Mouse (Mus musculus) limb, embryonic 13.5 days (tissue): ENCODE results near the gene Cntn5. TPM values are rescaled to one million over a fixed set of nuclear protein-coding genes. Genes with fewer than 3 reads are reported as not detected.

ENCODE experiments used
- ATAC-seq: fragments of 200-750 bp; cut with Nextera tagmentation; 2 replicates; pipeline ENCODE4 v1.8.0; 2017; ENCODE audit warnings: low read depth, moderate number of reproducible peaks, moderate TSS enrichment; ENCODE audit not compliant: low FRiP score
- H3K27ac ChIP-seq: fragments of 300-500 bp; sonication (generic); 2 replicates; pipeline ENCODE4 v1.5.1; 2015; ENCODE audit warnings: inconsistent platforms, mild to moderate bottlenecking, moderate library complexity
- H3K27me3 ChIP-seq: fragments of 300-500 bp; sonication (generic); 2 replicates; pipeline ENCODE4 v1.6.1; 2015; ENCODE audit warnings: mild to moderate bottlenecking, inconsistent platforms
- H3K36me3 ChIP-seq: fragments of 300-500 bp; sonication (generic); 2 replicates; pipeline ENCODE4 v1.6.1; 2015; ENCODE audit warnings: inconsistent platforms, mild to moderate bottlenecking, moderate library complexity
- H3K4me1 ChIP-seq: fragments of 300-500 bp; sonication (generic); 2 replicates; pipeline ENCODE4 v1.6.1; 2015; ENCODE audit warnings: inconsistent platforms
- H3K4me2 ChIP-seq: fragments of 300-500 bp; sonication (generic); replicated peaks from 2 replicates; pipeline ENCODE4 v1.6.1; 2015; ENCODE audit warnings: inconsistent platforms, mild to moderate bottlenecking, moderate library complexity
- H3K4me3 ChIP-seq: fragments of 300-500 bp; sonication (generic); 2 replicates; pipeline ENCODE4 v1.5.1; 2015; ENCODE audit warnings: moderate library complexity, mild to moderate bottlenecking, inconsistent platforms
- H3K9ac ChIP-seq: fragments of 300-500 bp; sonication (generic); 2 replicates; pipeline ENCODE4 v1.6.1; 2015; ENCODE audit warnings: mild to moderate bottlenecking, inconsistent platforms
- H3K9me3 ChIP-seq: fragments of 300-500 bp; sonication (generic); 2 replicates; pipeline ENCODE4 v1.6.1; 2016; ENCODE audit warnings: inconsistent platforms
- WGBS: fragments of 180-500 bp; shearing (Covaris S2); methylation state at CpG from one replicate; pipeline ENCODE4 v1.1.7; 2015; 5-methylcytosine and 5-hydroxymethylcytosine counted together
- polyA plus RNA-seq: library from polyadenylated mRNA; unstranded; fragments of >200 nt; fragmentation: Nextera tagmentation; extraction: Ambion mirVana; gene quantifications from 2 replicates; pipeline ENCODE4 v1.2.1, GENCODE M21; 2015

The Cntn5 gene
- polyA plus RNA-seq, 1 experiment from 2014 or later: 1.7 TPM

DNA sequence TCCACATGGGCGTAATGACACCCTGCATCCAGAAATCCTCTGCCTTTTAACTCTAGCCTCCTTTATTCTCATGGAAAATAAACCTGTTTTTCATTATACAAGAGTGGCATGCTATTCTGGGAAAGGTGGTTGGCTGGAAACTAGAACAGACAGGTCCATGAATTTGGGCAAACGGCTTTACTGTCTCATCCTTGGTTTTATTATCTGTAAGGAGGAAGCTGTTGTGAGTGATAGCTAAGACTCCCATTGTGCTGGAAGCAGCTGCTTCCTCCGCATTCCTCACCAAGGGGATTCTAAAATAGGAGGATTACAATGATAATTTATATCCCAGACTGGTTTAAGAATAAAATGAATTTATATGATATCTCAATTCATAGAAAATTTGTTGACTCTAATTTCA lies 955.2 kb downstream of the Cntn5 start:
- ATAC-seq: peak; percentile 67; the same call in 1 of the 2 replicates
- no peak overlapping the region for H3K4me2 ChIP-seq
- WGBS: 44% methylated on average over 3 of the region's 3 CpGs
- H3K4me1 ChIP-seq: no peaks in the 10 kb centered on the region
- no peaks in the 10 kb centered on the region for H3K9me3 ChIP-seq
- H3K4me3 ChIP-seq: no peak overlapping the region
- no peaks in the 10 kb centered on the region for H3K36me3 ChIP-seq
- no peak overlapping the region for H3K27ac ChIP-seq
- no peaks in the 10 kb centered on the region for H3K27me3 ChIP-seq
- no peak overlapping the region for H3K9ac ChIP-seq

- Histone ChIP-seq H3K4me2 (no peak overlapping the region), H3K27me3 (no peaks in the 10 kb centered on the region), H3K9me3 (no peaks in the 10 kb centered on the region), H3K36me3 (no peaks in the 10 kb centered on the region), H3K27ac (no peak overlapping the region), H3K9ac (no peak overlapping the region), H3K4me1 (no peaks in the 10 kb centered on the region), H3K4me3 (no peak overlapping the region)
- no peak for ATAC-seq
- 74% methylated on average over 1 of the region's 1 CpGs for WGBS
Observed at GRCm38 (mm10) chr9:9944872-9945271, 959.7 kb downstream of the Cntn5 start.

DNA sequence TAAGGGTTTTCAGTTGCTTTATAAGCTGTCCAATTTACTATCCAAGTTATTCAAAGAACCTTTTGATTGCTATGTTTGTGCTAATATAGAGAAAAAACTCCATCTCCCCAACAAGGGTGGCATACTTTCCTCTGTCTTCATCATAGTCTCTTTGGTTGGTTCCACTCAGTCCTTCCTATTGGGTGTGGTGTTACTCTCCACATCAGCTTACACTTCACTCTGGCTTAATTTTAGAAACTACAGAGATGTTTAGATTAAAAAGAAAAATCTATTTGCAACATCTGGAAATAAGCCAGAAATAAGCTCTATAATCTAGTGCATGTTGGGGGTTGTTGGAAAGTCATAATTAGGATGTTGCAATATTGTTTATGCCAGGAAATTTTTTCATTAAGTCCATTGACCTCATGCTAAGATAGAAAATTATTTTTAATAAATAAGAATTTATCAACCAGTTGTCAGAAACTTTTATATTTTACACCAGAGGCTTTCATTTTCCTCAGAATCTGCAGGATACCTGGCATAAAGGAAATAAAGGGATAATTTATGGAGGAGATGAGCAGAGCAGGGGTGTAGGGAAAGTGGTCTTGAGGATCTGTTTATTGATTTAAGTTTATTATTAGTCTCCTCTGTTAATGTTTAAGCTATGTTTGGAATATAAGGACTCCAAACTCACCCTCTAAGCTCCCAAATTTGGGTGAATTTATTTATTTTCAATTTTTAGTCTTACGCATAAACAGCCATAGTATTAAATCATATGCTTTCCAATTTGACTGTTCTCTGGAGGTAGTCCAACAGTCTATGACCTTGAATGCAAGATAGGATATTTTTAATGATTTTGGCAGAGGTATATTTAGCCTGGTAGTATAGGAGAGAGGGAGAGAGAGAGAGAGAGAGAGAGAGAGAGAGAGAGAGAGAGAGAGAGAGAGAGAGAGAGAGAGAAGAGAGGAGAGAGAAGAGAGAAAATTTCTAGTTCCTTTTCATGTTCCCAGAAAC lies 966.8 kb downstream of the Cntn5 start:
- no peaks in the 10 kb centered on the region for H3K4me1 ChIP-seq
- H3K36me3 ChIP-seq: no peaks in the 10 kb centered on the region
- no peak overlapping the region for H3K4me2 ChIP-seq
- H3K4me3 ChIP-seq: no peak overlapping the region
- H3K27ac ChIP-seq: no peak overlapping the region
- H3K9me3 ChIP-seq: no peaks in the 10 kb centered on the region
- WGBS: 81% methylated on average over 1 of the region's 1 CpGs
- no peak overlapping the region for H3K9ac ChIP-seq
- H3K27me3 ChIP-seq: no peaks in the 10 kb centered on the region
- ATAC-seq: no peak

DNA sequence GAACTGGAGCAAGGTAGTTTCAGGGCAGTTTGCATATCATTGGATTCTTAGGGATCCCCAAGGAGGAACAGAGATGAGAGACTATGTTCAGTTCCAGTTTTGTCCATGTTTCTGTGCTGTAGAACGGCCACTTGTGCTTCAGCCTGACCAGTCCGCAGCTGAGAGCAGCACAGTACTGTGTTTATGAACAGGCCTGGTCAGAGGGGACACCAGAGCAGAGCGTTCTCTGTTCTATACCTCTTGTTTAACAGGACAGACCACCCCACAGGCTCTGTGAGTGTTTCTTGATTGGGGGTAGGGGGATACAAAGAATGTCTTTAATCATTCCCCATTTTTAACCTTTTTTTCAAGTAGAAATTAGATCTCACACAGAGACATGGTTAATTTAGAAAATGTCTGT lies 984.0 kb downstream of the Cntn5 start:
- Histone ChIP-seq H3K4me2 (no peak overlapping the region), H3K9me3 (peaks cover 8% of the 10 kb centered on the region; the same call in 1 of the 2 replicates), H3K9ac (no peak overlapping the region), H3K4me3 (no peak overlapping the region), H3K27ac (no peak overlapping the region), H3K27me3 (no peaks in the 10 kb centered on the region), H3K4me1 (no peaks in the 10 kb centered on the region), H3K36me3 (no peaks in the 10 kb centered on the region)
- ATAC-seq: no peak
- 75% methylated on average over 3 of the region's 3 CpGs for WGBS

DNA sequence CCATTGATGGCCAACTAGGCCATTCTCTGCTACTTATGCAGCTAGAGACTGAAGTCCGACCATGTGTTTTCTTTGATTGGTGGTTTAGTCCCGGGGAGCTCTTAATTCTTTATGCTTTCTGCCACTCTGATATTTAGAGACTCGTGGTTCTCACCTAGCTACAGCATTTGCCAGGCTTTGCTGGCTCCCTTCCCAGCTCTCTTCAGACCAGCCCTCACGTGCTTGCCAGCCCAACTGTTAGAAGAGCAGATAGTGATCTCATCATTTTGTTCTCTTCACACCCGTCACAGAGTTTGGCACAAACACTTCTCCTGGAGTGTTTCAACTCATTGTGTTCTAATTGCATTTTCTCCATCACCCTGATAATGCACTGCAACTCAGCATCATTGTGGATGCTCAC lies 1005.5 kb downstream of the Cntn5 start:
- Histone ChIP-seq H3K27me3 (no peaks in the 10 kb centered on the region), H3K4me3 (no peak overlapping the region), H3K27ac (no peak overlapping the region), H3K4me1 (no peaks in the 10 kb centered on the region), H3K36me3 (no peaks in the 10 kb centered on the region), H3K9ac (no peak overlapping the region), H3K9me3 (no peaks in the 10 kb centered on the region), H3K4me2 (no peak overlapping the region)
- no peak for ATAC-seq
- 59% methylated on average over 5 of the region's 5 CpGs for WGBS

DNA sequence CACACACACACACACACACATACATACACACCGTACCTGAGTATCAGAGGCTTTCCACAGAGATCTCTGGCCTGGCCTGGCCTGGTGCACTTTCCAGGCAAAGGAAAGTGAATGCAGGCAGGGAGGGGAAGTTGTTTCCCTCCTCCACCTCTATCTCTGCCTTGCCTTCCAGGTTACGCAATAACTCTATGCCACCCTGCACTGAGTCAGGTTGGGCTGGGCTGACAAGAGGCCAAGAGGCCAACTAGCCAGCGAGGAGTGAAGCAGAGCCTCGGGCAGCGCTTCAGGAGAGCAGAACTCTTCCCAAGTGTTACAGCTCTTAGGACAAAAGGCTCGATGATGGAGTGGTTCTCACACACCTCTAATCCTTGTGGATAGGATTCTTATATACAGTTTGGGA lies 1018.4 kb downstream of the Cntn5 start:
- ATAC-seq: no peak
- H3K4me3 ChIP-seq: no peak overlapping the region
- no peak overlapping the region for H3K27ac ChIP-seq
- no peaks in the 10 kb centered on the region for H3K27me3 ChIP-seq
- no peaks in the 10 kb centered on the region for H3K36me3 ChIP-seq
- WGBS: 81% methylated on average over 6 of the region's 6 CpGs
- H3K9ac ChIP-seq: no peak overlapping the region
- H3K4me2 ChIP-seq: no peak overlapping the region
- H3K4me1 ChIP-seq: no peaks in the 10 kb centered on the region
- no peaks in the 10 kb centered on the region for H3K9me3 ChIP-seq

- H3K4me3 ChIP-seq: no peak overlapping the region
- ATAC-seq: no peak
- H3K9ac ChIP-seq: no peak overlapping the region
- H3K4me2 ChIP-seq: no peak overlapping the region
- H3K9me3 ChIP-seq: no peaks in the 10 kb centered on the region
- H3K4me1 ChIP-seq: no peaks in the 10 kb centered on the region
- 44% methylated on average over 8 of the region's 8 CpGs for WGBS
- no peak overlapping the region for H3K27ac ChIP-seq
- H3K36me3 ChIP-seq: no peaks in the 10 kb centered on the region
- H3K27me3 ChIP-seq: no peaks in the 10 kb centered on the region
Observed at GRCm38 (mm10) chr9:9882779-9883383, 1021.7 kb downstream of the Cntn5 start.

DNA sequence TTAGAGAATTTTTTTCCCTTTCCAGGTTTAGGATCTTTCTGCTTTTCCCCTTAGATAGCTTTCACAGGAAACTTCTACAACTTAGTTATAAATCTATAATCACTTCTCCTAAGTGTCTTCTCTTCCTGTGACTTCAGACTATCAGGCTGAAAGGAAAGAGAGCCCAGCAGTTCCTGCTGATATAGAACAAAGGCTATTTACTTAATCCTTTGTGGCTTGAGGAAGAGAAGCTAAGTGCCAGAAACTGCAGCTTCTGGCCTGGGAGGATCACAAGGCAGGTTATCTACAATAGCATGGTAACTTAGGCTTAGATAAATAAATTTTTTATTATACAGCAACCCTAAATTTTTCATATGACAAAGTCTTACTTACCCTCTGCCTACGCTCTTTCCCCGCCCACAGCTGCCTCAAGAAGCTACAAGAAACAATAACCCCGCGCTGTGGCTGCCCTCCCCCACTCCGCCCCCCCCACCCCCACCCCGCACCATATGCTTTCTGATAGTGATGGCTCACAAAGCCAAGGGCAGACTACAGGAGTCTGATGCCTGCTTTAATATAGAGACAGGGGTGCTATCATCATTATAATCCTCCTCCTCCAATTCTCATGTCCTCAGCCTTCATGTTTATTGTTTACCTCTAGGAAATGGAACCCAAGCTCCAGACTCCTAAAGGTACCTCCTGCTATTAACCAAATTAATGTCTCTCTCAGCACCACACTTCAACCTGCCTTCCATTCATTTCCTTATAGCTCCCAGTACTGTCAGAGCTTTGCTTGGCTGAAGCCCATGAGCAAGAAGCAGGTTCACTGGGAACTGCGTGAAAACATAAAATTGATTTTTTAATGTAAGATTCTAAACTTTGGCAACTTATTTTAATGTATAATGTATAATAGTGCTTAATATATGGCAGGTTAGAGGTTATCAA lies 1032.2 kb downstream of the Cntn5 start:
- no peak overlapping the region for H3K4me2 ChIP-seq
- no peak for ATAC-seq
- H3K9ac ChIP-seq: no peak overlapping the region
- H3K27me3 ChIP-seq: no peaks in the 10 kb centered on the region
- 47% methylated on average over 7 of the region's 7 CpGs for WGBS
- no peaks in the 10 kb centered on the region for H3K9me3 ChIP-seq
- no peak overlapping the region for H3K4me3 ChIP-seq
- H3K27ac ChIP-seq: no peak overlapping the region
- H3K4me1 ChIP-seq: no peaks in the 10 kb centered on the region
- H3K36me3 ChIP-seq: no peaks in the 10 kb centered on the region

- no peaks in the 10 kb centered on the region for H3K9me3 ChIP-seq
- H3K27ac ChIP-seq: no peak overlapping the region
- no peak overlapping the region for H3K4me3 ChIP-seq
- no peaks in the 10 kb centered on the region for H3K36me3 ChIP-seq
- H3K4me2 ChIP-seq: no peak overlapping the region
- H3K9ac ChIP-seq: no peak overlapping the region
- WGBS: 78% methylated on average over 3 of the region's 3 CpGs
- H3K27me3 ChIP-seq: no peaks in the 10 kb centered on the region
- H3K4me1 ChIP-seq: no peaks in the 10 kb centered on the region
- no peak for ATAC-seq
Observed at GRCm38 (mm10) chr9:9860631-9861030, 1043.9 kb downstream of the Cntn5 start.

DNA sequence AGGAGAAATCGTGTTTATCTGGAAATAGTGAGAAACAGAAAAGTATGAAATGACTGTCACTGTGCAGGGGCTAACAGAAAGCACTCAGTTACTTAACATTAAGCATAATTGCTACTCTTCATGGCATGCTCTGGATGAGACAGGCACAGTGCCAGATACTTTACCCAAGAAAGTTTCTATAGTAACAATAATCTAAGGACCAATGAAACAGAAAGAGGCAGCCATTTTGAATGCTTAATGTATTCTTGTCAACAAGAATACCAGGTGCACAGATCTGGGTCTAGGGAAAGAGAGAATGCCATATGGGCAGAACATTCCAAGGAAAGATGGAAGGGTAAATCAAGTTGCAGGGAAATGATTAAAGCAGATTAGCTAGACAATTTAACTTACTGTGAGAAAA lies 1045.3 kb downstream of the Cntn5 start:
- Histone ChIP-seq H3K4me2 (no peak overlapping the region), H3K4me1 (no peaks in the 10 kb centered on the region), H3K27me3 (no peaks in the 10 kb centered on the region), H3K9ac (no peak overlapping the region), H3K36me3 (no peaks in the 10 kb centered on the region), H3K27ac (no peak overlapping the region), H3K4me3 (no peak overlapping the region), H3K9me3 (no peaks in the 10 kb centered on the region)
- WGBS: 35% methylated on average over 1 of the region's 1 CpGs
- no peak for ATAC-seq

DNA sequence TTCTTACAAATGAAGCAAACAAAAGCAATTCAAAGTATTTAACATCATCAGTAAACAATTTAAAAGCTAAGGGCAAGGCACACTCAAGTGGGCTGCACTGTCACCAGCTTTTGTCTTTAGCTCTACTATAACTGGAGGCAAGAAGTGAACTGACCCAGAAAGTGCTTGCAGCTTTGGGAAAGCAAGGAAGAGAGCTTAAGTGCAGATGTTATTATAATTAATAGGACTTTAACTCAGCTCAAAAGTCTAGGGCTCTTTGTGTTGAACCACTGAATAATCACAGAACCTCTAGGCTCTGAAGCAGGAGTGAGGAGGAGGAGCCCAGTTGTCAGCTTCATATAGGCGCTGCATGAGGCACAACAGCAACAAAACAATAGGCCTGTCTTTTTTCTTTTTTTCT lies 1049.8 kb downstream of the Cntn5 start:
- Histone ChIP-seq H3K36me3 (no peaks in the 10 kb centered on the region), H3K4me2 (no peak overlapping the region), H3K9ac (no peak overlapping the region), H3K27me3 (no peaks in the 10 kb centered on the region), H3K4me3 (no peak overlapping the region), H3K4me1 (no peaks in the 10 kb centered on the region), H3K9me3 (no peaks in the 10 kb centered on the region), H3K27ac (no peak overlapping the region)
- 74% methylated on average over 1 of the region's 1 CpGs for WGBS
- ATAC-seq: no peak

GRCm38 (mm10) chr9:9830231-9830630 lies 1074.3 kb downstream of the Cntn5 start:
- no peak overlapping the region for H3K27ac ChIP-seq
- WGBS: 79% methylated on average over 2 of the region's 2 CpGs
- no peaks in the 10 kb centered on the region for H3K27me3 ChIP-seq
- no peak overlapping the region for H3K4me3 ChIP-seq
- H3K36me3 ChIP-seq: no peaks in the 10 kb centered on the region
- H3K9ac ChIP-seq: no peak overlapping the region
- ATAC-seq: no peak
- H3K4me1 ChIP-seq: no peaks in the 10 kb centered on the region
- H3K4me2 ChIP-seq: no peak overlapping the region
- H3K9me3 ChIP-seq: no peaks in the 10 kb centered on the region
